ENCODE assay signal across 13 mouse cellular contexts in the genomic region with DNA sequence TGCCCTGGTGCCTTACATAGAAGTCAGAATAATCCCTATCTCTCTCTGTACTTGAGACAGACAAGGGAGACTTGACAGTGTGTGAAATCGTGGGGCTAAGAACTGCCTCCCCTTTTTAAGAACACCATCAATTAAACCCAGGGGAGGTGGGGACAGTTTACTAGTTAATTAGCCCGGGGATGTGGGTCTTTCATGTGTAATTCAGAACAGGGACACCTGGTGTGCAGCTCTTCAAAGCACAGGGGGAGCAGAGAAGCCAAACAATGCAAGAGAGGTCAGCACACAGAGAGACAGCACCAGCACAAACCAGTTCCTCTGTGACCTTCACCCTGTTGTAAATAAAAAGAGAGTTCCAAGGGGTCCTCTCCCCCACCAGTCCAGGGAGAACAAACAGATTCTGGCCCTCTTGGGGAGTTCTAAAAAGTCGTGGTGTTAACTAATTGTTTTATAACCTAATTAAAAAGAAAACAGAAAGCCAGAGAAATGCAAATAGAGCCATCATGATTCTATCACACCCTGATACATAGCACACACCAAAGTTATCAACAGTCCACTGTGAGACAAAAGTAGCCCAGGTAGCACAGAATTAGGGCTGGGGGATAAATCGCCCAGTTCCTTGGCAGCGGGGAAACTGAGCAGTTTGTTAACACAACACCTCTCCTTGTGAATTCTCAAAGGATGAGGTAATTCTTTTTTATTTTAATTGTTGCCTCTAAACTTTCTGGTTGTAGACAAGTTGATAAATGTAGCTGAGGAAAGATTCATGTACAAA.
DNase-seq lines count a peak whose midpoint lies in the region; ATAC-seq and TF ChIP-seq lines count a peak whose summit lies in the region.
"Had no signal": no experiment of that assay in that cellular context is flagged by ENCODE, and none has a peak within 500 bp of the region (broad histone marks: within the 10 kb centered on the region; RNA-seq: fewer than 3 reads in every experiment).

No protein-coding gene starts in this region.

- peak; percentile 20 for DNase-seq in hindbrain, embryonic 10.5 days (ENCODE audit: low spot score)
- DNase-seq in hindbrain, postnatal 0 days (ENCODE audit: low spot score): no peak
- DNase-seq in stomach, postnatal 0 days (ENCODE audit: low spot score): no peak
- peak; percentile 29 for DNase-seq in yolk sac, embryonic 10.5 days (ENCODE audit: low spot score)
- DNase-seq in lung, postnatal 4 days: no peak
- DNase-seq in frontal cortex, postnatal 25 days (ENCODE audit: low spot score in 2 of 2): no peak
- DNase-seq: adrenal gland, postnatal 36 days; cerebellum, adult 9-11 months; kidney, postnatal 14 days had no signal

- peaks cover 14% of the 10 kb centered on the region for H3K4me1 ChIP-seq in hindbrain, embryonic 10.5 days (replicated peaks)
- no peaks in the 10 kb centered on the region for H3K4me1 ChIP-seq in hindbrain, postnatal 0 days (ENCODE audit: insufficient read depth, low read length)
- 0 out of 2 replicates have a peak, but pooled peaks cover 3% of the 10 kb centered on the region for H3K4me1 ChIP-seq in stomach, embryonic 14.5 days (ENCODE audit: control insufficient read depth, insufficient read depth, low read length)
- no peaks in the 10 kb centered on the region for H3K4me1 ChIP-seq in stomach, postnatal 0 days (replicated peaks; ENCODE audit: control insufficient read depth, insufficient read depth)
- peaks cover 17% of the 10 kb centered on the region for H3K4me1 ChIP-seq in forebrain, embryonic 15.5 days
- H3K4me1 ChIP-seq: megakaryocyte, embryonic 14.5 days had no signal

- no peak overlapping the region; the same call in 1 of the 2 replicates for H3K9ac ChIP-seq in hindbrain, postnatal 0 days (replicated peaks; ENCODE audit: low read length)
- no peak overlapping the region for H3K9ac ChIP-seq in stomach, embryonic 14.5 days (replicated peaks; ENCODE audit: low read depth, low read length)
- no peak overlapping the region for H3K9ac ChIP-seq in stomach, postnatal 0 days (ENCODE audit: low read length)
- H3K9ac ChIP-seq in forebrain, embryonic 15.5 days (replicated peaks): no peak overlapping the region

- H3K4me3 ChIP-seq in hindbrain, embryonic 10.5 days: no peak overlapping the region
- H3K4me3 ChIP-seq in hindbrain, postnatal 0 days (ENCODE audit: low read length): no peak overlapping the region
- no peak overlapping the region for H3K4me3 ChIP-seq in stomach, embryonic 14.5 days (ENCODE audit: low read depth, low read length)
- H3K4me3 ChIP-seq in stomach, postnatal 0 days (ENCODE audit: low read depth, low read length): no peak overlapping the region
- H3K4me3 ChIP-seq in forebrain, embryonic 15.5 days: no peak overlapping the region
- H3K4me3 ChIP-seq: erythroblast, embryonic 14.5 days; megakaryocyte, embryonic 14.5 days had no signal

- 6% methylated on average over 5 of the region's 5 CpGs for WGBS in hindbrain, embryonic 10.5 days
- 19% methylated on average over 5 of the region's 5 CpGs for WGBS in hindbrain, postnatal 0 days
- WGBS in stomach, embryonic 14.5 days: 17% methylated on average over 5 of the region's 5 CpGs
- 26% methylated on average over 5 of the region's 5 CpGs for WGBS in stomach, postnatal 0 days
- 4% methylated on average over 5 of the region's 5 CpGs for WGBS in forebrain, embryonic 15.5 days

- peaks cover 51% of the 10 kb centered on the region for H3K27me3 ChIP-seq in hindbrain, embryonic 10.5 days (ENCODE audit: insufficient read depth, poor library complexity, severe bottlenecking)
- H3K27me3 ChIP-seq in hindbrain, postnatal 0 days (ENCODE audit: insufficient read depth, low read length): no peaks in the 10 kb centered on the region
- H3K27me3 ChIP-seq in stomach, embryonic 14.5 days (ENCODE audit: control insufficient read depth, insufficient read depth, low read length): no peaks in the 10 kb centered on the region
- no peaks in the 10 kb centered on the region for H3K27me3 ChIP-seq in stomach, postnatal 0 days (ENCODE audit: control insufficient read depth, insufficient read depth, low read length)
- no peaks in the 10 kb centered on the region for H3K27me3 ChIP-seq in forebrain, embryonic 15.5 days
- H3K27me3 ChIP-seq: megakaryocyte, embryonic 14.5 days had no signal

- no peak overlapping the region for H3K27ac ChIP-seq in hindbrain, embryonic 10.5 days
- H3K27ac ChIP-seq in hindbrain, postnatal 0 days: no peak overlapping the region
- H3K27ac ChIP-seq in stomach, embryonic 14.5 days (ENCODE audit: low read length): no peak overlapping the region
- H3K27ac ChIP-seq in stomach, postnatal 0 days (replicated peaks): no peak overlapping the region
- H3K27ac ChIP-seq in forebrain, embryonic 15.5 days (replicated peaks): 0 out of 2 replicates have a peak overlapping the region, but pooled peaks have one; percentile 7

- no peak overlapping the region for H3K4me2 ChIP-seq in hindbrain, postnatal 0 days (ENCODE audit: low read depth, low read length)
- no peak overlapping the region for H3K4me2 ChIP-seq in stomach, embryonic 14.5 days (replicated peaks; ENCODE audit: low read depth, low read length)
- no peak overlapping the region for H3K4me2 ChIP-seq in stomach, postnatal 0 days (replicated peaks; ENCODE audit: low read depth)
- no peak overlapping the region for H3K4me2 ChIP-seq in forebrain, embryonic 15.5 days (replicated peaks)

- TF ChIP-seq CTCF in hindbrain, postnatal 0 days (IDR thresholded peaks at IDR 0.05; ENCODE audit: low read depth): no peak
- no peak for TF ChIP-seq CTCF in stomach, postnatal 0 days (IDR thresholded peaks at IDR 0.05; ENCODE audit: low read depth)

- H3K36me3 ChIP-seq in hindbrain, embryonic 10.5 days: no peaks in the 10 kb centered on the region; the same call in 1 of the 2 replicates
- H3K36me3 ChIP-seq in hindbrain, postnatal 0 days (ENCODE audit: insufficient read depth, low read length): no peaks in the 10 kb centered on the region
- no peaks in the 10 kb centered on the region for H3K36me3 ChIP-seq in stomach, embryonic 14.5 days (ENCODE audit: control insufficient read depth, insufficient read depth, low read length)
- no peaks in the 10 kb centered on the region for H3K36me3 ChIP-seq in stomach, postnatal 0 days (ENCODE audit: control insufficient read depth, insufficient read depth, low read length)
- no peaks in the 10 kb centered on the region for H3K36me3 ChIP-seq in forebrain, embryonic 15.5 days

- peaks cover 8% of the 10 kb centered on the region; the same call in 1 of the 2 replicates for H3K9me3 ChIP-seq in hindbrain, embryonic 10.5 days
- no peaks in the 10 kb centered on the region for H3K9me3 ChIP-seq in hindbrain, postnatal 0 days (ENCODE audit: low read length)
- H3K9me3 ChIP-seq in stomach, embryonic 14.5 days (ENCODE audit: control insufficient read depth, low read depth, low read length): no peaks in the 10 kb centered on the region
- no peaks in the 10 kb centered on the region for H3K9me3 ChIP-seq in stomach, postnatal 0 days (ENCODE audit: control insufficient read depth, low read length)
- H3K9me3 ChIP-seq in forebrain, embryonic 15.5 days: 0 out of 2 replicates have a peak, but pooled peaks cover 4% of the 10 kb centered on the region

- TF ChIP-seq EP300 in stomach, postnatal 0 days (optimal IDR thresholded peaks at IDR 0.05): no peak

- no peak for ATAC-seq in hindbrain, postnatal 0 days
- peak; percentile 49; the same call in 1 of the 2 replicates for ATAC-seq in stomach, embryonic 14.5 days (ENCODE audit: insufficient number of reproducible peaks, insufficient read depth, low FRiP score, low read depth)
- ATAC-seq in stomach, postnatal 0 days (ENCODE audit: low FRiP score, low TSS enrichment): no peak
- no peak for ATAC-seq in forebrain, embryonic 15.5 days (replicated peaks)

Comparison
In these comparisons a context has a peak if more than half of its experiments do, and no peak if none do; other contexts are left out.
1. DNase-seq: peak in hindbrain, embryonic 10.5 days (single experiment) and yolk sac, embryonic 10.5 days (single experiment); none in hindbrain, postnatal 0 days (single experiment), stomach, postnatal 0 days (single experiment), lung, postnatal 4 days (0 of 2) and frontal cortex, postnatal 25 days (0 of 2).